Mouse (Mus musculus) neural tube, embryonic 15.5 days (tissue): ENCODE results near the gene Usf1. TPM values are rescaled to one million over a fixed set of nuclear protein-coding genes. Genes with fewer than 3 reads are reported as not detected.

Source experiments
- ATAC-seq: fragments of 200-750 bp; cut with Nextera tagmentation; 2 replicates; pipeline ENCODE4 v1.8.0; 2017; ENCODE audit warnings: mild to moderate bottlenecking, moderate TSS enrichment, moderate library complexity; ENCODE audit not compliant: low FRiP score
- H3K27ac ChIP-seq: fragments of 300-500 bp; sonication (generic); replicated peaks from 2 replicates; pipeline ENCODE4 v1.5.1; 2015; ENCODE audit warnings: mild to moderate bottlenecking, inconsistent platforms
- H3K27me3 ChIP-seq: fragments of 300-500 bp; sonication (generic); replicated peaks from 2 replicates; pipeline ENCODE4 v1.6.1; 2015; ENCODE audit warnings: inconsistent platforms
- H3K36me3 ChIP-seq: fragments of 300-500 bp; sonication (generic); 2 replicates; pipeline ENCODE4 v1.6.1; 2015; ENCODE audit warnings: inconsistent platforms
- H3K4me1 ChIP-seq: fragments of 300-500 bp; sonication (generic); 2 replicates; pipeline ENCODE4 v1.6.1; 2015; ENCODE audit warnings: inconsistent platforms
- H3K4me2 ChIP-seq: fragments of 300-500 bp; sonication (generic); 2 replicates; pipeline ENCODE4 v1.6.1; 2015; ENCODE audit warnings: inconsistent platforms, mild to moderate bottlenecking, moderate library complexity
- H3K4me3 ChIP-seq: fragments of 300-500 bp; sonication (generic); replicated peaks from 2 replicates; pipeline ENCODE4 v1.5.1; 2015; ENCODE audit warnings: mild to moderate bottlenecking, inconsistent platforms
- H3K9ac ChIP-seq: fragments of 300-500 bp; sonication (generic); replicated peaks from 2 replicates; pipeline ENCODE4 v1.6.1; 2015; ENCODE audit warnings: mild to moderate bottlenecking, inconsistent platforms
- H3K9me3 ChIP-seq: fragments of 300-500 bp; sonication (generic); replicated peaks from 2 replicates; pipeline ENCODE4 v1.6.1; 2016; ENCODE audit warnings: inconsistent platforms
- WGBS: fragments of 180-500 bp; shearing (Covaris S2); methylation state at CpG from one replicate; pipeline ENCODE4 v1.1.7; 2015; ENCODE audit warnings: mixed read lengths; 5-methylcytosine and 5-hydroxymethylcytosine counted together
- polyA plus RNA-seq: library from polyadenylated mRNA; unstranded; fragments of >200 nt; fragmentation: Nextera tagmentation; extraction: Ambion mirVana; gene quantifications from 2 replicates; pipeline ENCODE4 v1.2.1, GENCODE M21; 2015

Usf1 gene
- polyA plus RNA-seq, 1 experiment from 2014 or later: 149 TPM

DNA sequence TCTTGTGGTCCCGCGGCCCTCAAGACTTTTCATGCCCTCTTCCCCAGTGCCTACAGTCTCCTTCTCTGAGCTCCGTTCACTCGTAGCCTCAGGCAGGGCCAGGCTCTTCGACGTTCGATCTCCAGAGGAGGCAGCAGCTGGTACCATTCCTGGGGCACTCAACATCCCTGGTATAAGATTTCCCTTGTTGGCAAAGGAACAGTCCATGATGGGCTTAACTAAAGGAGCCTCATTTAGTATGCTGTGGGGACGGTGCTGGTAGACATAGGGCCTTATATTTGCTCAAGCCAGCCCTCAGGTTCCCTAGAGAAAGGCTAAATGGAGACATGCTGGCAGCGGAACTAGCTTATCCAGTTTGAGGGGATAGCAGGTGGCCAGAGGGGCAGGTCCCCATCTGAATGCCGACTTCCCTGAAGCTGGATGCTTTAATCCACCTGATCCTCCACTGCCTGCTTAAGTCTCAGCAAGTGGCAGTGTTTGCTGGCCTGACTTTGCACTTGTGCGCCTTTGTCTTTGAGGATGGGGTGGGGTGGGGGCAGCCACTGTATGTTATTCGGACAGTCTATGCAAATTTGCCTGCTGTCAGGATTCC lies 8.3 kb downstream of the Usf1 start:
- 42% methylated on average over 12 of the region's 12 CpGs for WGBS
- Histone ChIP-seq H3K4me3 (no peak overlapping the region), H3K27me3 (no peaks in the 10 kb centered on the region), H3K9ac (no peak overlapping the region), H3K27ac (no peak overlapping the region; the same call in none of the 2 replicates), H3K4me1 (peaks cover 5% of the 10 kb centered on the region), H3K4me2 (no peak overlapping the region), H3K36me3 (peaks cover 59% of the 10 kb centered on the region), H3K9me3 (no peaks in the 10 kb centered on the region)
- peak; percentile 37; the same call in 1 of the 2 replicates for ATAC-seq

- Histone ChIP-seq H3K27me3 (no peaks in the 10 kb centered on the region), H3K4me3 (no peak overlapping the region), H3K4me2 (no peak overlapping the region), H3K36me3 (peaks cover 59% of the 10 kb centered on the region), H3K9me3 (no peaks in the 10 kb centered on the region), H3K9ac (no peak overlapping the region), H3K4me1 (peaks cover 4% of the 10 kb centered on the region; the same call in 1 of the 2 replicates), H3K27ac (no peak overlapping the region; the same call in 1 of the 2 replicates)
- ATAC-seq: no peak
- 80% methylated on average over 5 of the region's 5 CpGs for WGBS
Measured at GRCm38 (mm10) chr1:171419905-171420304, 8.8 kb downstream of the Usf1 start.

DNA sequence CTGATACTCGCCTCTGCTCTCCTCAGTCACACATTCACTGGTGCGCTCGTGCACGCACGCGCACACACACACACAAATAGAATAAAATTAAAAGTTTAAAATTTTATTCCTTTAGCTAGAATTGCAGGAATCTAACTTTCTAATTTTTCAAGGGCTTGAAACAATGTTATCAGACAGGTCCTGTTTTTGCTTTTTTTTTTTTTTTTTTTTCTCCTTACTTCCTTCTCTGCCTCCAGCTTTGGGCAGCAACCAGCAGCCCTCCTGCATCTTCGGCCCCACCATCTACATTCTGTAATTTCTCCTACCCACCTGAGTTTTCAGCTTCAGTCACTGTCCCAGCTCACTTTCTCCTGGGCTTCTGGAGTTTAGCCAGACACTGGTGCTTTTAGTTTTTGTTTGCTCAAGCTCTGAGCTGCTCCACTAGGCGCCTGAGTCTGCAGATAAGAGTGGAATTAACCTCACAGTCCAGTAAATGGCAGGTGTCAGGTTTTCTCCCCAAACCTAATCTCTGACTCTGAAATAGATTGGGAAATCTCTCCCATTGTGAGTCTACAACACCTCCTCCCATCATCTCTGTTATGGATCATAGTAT lies 11.5 kb downstream of the Usf1 start:
- WGBS: 92% methylated on average over 8 of the region's 8 CpGs
- Histone ChIP-seq H3K4me2 (no peak overlapping the region), H3K36me3 (peaks cover 35% of the 10 kb centered on the region)

DNA sequence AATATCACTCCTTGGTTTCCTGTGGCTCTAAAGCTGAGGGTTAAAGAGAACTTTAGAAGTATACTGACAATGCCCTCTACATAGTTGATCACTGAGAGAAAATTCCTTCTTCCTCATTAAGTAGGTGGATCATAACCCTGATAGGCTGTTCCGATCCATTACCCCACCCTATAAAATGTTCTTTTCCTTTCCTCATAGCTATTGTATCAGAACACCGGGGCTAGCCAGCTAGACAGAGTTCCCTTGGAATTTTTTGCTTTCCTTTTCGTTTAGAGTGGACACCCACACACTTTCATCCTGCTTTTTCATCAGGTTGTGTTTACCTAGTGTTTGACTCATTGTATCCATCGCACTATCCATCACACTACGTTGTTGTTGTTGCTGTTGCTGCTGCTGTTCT lies 13.5 kb downstream of the Usf1 start:
- 80% methylated on average over 5 of the region's 5 CpGs for WGBS
- Histone ChIP-seq H3K36me3 (peaks cover 15% of the 10 kb centered on the region), H3K27me3 (no peaks in the 10 kb centered on the region), H3K9ac (no peak overlapping the region), H3K4me1 (no peaks in the 10 kb centered on the region), H3K27ac (no peak overlapping the region), H3K4me2 (no peak overlapping the region), H3K9me3 (no peaks in the 10 kb centered on the region), H3K4me3 (no peak overlapping the region)
- no peak for ATAC-seq

More for the DNA sequence above, 11.5 kb downstream of the Usf1 start:
- Histone ChIP-seq H3K27ac (no peak overlapping the region), H3K27me3 (no peaks in the 10 kb centered on the region), H3K9me3 (no peaks in the 10 kb centered on the region), H3K4me3 (no peak overlapping the region), H3K9ac (no peak overlapping the region), H3K4me1 (peaks cover 4% of the 10 kb centered on the region; the same call in 1 of the 2 replicates)
- ATAC-seq: no peak

DNA sequence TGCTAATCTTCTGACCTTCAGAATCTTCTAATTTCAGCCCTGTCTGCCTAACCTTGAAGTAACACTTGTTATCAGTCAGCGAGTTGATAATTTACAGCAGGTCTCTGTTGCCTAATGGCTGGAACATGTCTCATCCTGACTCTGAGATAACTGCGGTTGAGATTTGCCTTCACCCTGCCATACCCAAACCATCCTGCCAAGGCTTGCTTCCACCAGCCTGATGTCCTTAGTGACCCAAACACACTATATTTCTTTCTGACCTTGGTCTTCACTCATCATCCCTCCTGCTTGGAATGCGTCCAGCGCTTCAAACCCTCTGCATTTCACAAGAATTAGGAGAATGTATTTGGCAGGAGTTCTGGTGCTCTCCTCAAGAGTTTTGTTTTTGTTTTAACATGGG lies 14.0 kb downstream of the Usf1 start:
- no peaks in the 10 kb centered on the region for H3K9me3 ChIP-seq
- no peak overlapping the region for H3K27ac ChIP-seq
- 87% methylated on average over 4 of the region's 4 CpGs for WGBS
- H3K4me3 ChIP-seq: no peak overlapping the region
- H3K9ac ChIP-seq: no peak overlapping the region
- H3K4me2 ChIP-seq: no peak overlapping the region
- H3K27me3 ChIP-seq: no peaks in the 10 kb centered on the region
- H3K4me1 ChIP-seq: no peaks in the 10 kb centered on the region
- ATAC-seq: no peak
- peaks cover 10% of the 10 kb centered on the region for H3K36me3 ChIP-seq

DNA sequence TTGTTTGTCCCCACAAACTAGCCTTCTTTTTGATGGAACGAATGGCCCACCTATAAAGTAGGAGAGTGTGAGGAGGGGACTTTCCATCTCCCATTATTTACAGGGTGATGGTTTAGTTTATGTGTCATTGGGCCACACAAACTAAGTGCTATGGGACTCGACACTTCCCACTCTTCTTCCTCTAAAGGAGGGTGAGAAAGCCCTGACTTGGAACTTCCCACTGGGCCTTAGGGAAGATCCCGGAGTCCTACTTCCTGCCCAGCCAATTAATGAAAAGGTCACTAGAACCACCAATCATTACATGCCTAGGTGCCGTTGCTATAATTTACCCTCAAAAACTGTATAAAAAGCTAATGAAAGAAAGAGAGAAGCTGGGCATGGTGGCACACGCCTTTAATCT lies 21.0 kb downstream of the Usf1 start:
- Histone ChIP-seq H3K27me3 (peaks cover 13% of the 10 kb centered on the region), H3K4me1 (peaks cover 2% of the 10 kb centered on the region; the same call in 1 of the 2 replicates), H3K4me3 (no peak overlapping the region), H3K36me3 (no peaks in the 10 kb centered on the region), H3K4me2 (no peak overlapping the region), H3K27ac (no peak overlapping the region), H3K9me3 (no peaks in the 10 kb centered on the region), H3K9ac (no peak overlapping the region)
- 75% methylated on average over 5 of the region's 5 CpGs for WGBS
- ATAC-seq: no peak

DNA sequence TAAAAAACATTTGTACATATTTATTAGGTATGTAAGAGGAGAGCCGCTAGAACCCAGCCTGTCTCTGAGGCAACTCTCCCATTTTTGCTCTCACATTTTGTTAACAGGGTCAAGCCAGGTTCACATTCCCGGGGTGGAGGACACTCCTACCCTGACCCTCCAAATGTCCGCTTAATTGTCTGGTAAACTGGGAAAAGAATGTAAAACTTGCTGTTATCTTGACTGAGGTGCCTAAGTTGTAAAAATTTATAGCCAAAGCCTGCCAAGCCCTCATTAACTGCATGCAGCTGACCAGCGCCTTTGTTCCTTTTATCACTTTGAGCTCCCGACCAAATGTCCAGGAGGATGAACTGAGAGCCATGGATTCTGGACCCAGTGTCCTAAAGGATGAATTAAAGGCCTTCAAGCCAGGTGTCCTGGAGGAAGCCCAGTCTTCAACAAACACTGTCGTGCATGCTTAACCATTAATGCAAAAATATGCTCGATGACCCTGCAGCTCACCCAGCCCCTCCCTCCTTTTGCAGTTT lies 24.2 kb downstream of the Usf1 start:
- Histone ChIP-seq H3K36me3 (no peaks in the 10 kb centered on the region), H3K9me3 (no peaks in the 10 kb centered on the region), H3K27ac (no peak overlapping the region), H3K4me2 (no peak overlapping the region), H3K4me3 (no peak overlapping the region), H3K27me3 (peaks cover 41% of the 10 kb centered on the region), H3K4me1 (peaks cover 14% of the 10 kb centered on the region), H3K9ac (no peak overlapping the region)
- ATAC-seq: no peak
- 12% methylated on average over 7 of the region's 7 CpGs for WGBS

GRCm38 (mm10) chr1:171435974-171436373 lies 24.9 kb downstream of the Usf1 start:
- 40% methylated on average over 1 of the region's 1 CpGs for WGBS

DNA sequence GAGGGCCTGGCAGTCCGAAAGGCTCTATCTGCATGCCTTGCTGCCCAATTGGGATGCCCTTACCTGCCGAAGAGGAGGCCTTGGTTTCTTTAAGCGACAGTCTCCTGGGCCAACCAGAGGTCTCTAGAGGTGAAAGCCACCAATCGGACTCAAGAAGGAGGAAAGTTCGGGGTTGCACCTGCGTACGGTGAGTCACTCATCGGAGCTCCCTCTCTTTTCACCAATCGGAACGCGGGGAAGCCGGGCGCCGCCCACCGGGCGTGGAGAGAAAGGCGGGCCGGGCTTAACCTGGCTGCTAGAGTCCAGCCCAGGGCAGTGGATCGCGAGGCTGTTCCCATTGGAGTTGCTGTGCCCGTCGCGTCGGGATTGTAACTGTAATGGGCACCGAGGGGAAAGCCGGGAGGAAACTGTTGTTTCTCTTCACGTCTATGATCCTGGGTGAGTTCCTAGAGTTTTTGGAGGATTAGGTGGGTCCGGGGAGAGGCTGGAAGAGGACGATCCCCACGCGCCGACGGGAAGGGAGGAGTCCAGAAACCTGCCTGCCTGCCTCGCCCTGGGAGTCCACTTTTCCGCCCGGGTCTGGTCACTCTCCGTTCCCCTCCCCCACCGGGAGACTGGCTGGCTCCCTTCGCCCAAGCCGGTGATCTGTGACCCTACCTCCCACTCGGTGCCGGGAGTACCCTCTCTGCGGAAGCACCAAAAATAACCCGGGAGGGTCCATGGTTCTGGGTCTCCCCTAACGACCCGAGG lies 26.3 kb downstream of the Usf1 start, which contains the start of gene F11r:
Gene F11r, plus strand, starts transcription at position 272 of the 750 bp plus-strand sequence.
- Histone ChIP-seq H3K4me3 (peak within 1 kb of the TSS; percentile 37), H3K27ac (0 out of 2 replicates have a peak within 1 kb of the TSS, but pooled peaks have one; percentile 10), H3K36me3 (no peaks in the 10 kb centered on the region), H3K9ac (peak within 1 kb of the TSS; percentile 20; the same call in 1 of the 2 replicates), H3K4me2 (peak within 1 kb of the TSS; percentile 54), H3K9me3 (no peaks in the 10 kb centered on the region), H3K27me3 (peaks cover 41% of the 10 kb centered on the region), H3K4me1 (peaks cover 14% of the 10 kb centered on the region)
- under 1% methylated on average over 44 of the region's 46 CpGs for WGBS
- ATAC-seq: peak; percentile 62

More at GRCm38 (mm10) chr1:171435974-171436373, 24.9 kb downstream of the Usf1 start:
- ATAC-seq: no peak
- peaks cover 41% of the 10 kb centered on the region for H3K27me3 ChIP-seq
- no peak overlapping the region for H3K9ac ChIP-seq
- no peak overlapping the region for H3K27ac ChIP-seq
- no peaks in the 10 kb centered on the region for H3K36me3 ChIP-seq
- no peak overlapping the region for H3K4me2 ChIP-seq
- H3K9me3 ChIP-seq: no peaks in the 10 kb centered on the region
- H3K4me3 ChIP-seq: no peak overlapping the region
- H3K4me1 ChIP-seq: peaks cover 14% of the 10 kb centered on the region

DNA sequence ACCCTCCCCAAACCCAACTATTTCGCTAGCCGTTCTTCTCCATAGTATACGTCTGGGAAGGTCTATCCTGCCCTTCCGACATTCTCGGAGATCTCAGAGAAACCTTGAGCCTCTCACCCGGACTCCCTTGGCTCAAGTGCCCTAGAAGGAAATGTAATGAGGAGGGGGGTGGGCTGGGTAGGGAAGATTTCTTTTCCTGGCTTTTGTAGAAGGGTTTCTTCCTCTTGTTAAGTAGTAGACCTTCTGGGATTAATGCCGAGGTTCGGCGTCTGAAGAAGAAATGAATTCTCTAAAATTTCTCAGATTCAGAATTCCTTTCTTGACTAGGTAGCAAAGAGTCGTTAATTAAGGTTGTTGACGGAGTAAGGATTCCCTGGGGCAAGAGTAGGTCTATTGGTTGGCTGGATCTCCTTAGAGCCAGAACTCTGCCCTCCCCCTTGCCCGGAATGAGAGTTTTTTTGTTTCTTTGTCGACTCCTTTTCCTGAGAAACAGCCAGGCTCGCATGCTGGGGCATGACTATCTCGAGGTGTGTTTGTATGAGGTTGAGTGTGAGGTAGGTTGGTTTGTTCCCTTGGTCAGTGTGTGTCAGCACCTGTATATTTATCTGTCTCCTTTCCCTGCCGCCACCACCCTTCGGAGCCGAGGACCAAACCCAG lies 27.0 kb downstream of the Usf1 start:
- peaks cover 14% of the 10 kb centered on the region for H3K4me1 ChIP-seq
- H3K4me3 ChIP-seq: peak overlapping the region; percentile 37
- H3K27ac ChIP-seq: 0 out of 2 replicates have a peak overlapping the region, but pooled peaks have one; percentile 10
- H3K36me3 ChIP-seq: no peaks in the 10 kb centered on the region
- H3K27me3 ChIP-seq: peaks cover 41% of the 10 kb centered on the region
- H3K4me2 ChIP-seq: peak overlapping the region; percentile 54
- no peaks in the 10 kb centered on the region for H3K9me3 ChIP-seq
- WGBS: 4% methylated on average over 18 of the region's 18 CpGs
- peak overlapping the region; percentile 20; the same call in 1 of the 2 replicates for H3K9ac ChIP-seq
- ATAC-seq: no peak

DNA sequence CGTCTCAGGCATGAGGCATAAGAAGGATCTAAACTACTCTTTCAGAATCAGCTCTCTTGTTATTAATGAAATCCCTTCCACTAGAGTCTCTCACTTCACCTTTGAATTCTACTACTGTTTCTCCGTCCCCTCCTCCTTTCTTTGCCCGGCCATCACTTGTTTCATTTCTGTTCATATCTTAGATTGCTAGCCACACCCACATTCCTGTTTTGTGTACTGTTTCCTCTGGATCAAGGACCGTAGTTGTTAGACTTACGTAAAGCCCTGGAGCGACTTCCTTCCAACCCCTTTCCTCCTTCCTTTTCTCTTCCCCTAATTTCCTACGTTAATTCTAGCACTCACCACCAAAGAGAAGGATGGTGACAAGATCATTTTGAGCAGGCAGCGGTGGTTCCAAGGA lies 28.0 kb downstream of the Usf1 start:
- Histone ChIP-seq H3K9ac (no peak overlapping the region), H3K36me3 (no peaks in the 10 kb centered on the region), H3K4me1 (peaks cover 14% of the 10 kb centered on the region), H3K27me3 (peaks cover 39% of the 10 kb centered on the region), H3K27ac (no peak overlapping the region), H3K9me3 (no peaks in the 10 kb centered on the region), H3K4me3 (peak overlapping the region; percentile 37), H3K4me2 (peak overlapping the region; percentile 54)
- no peak for ATAC-seq
- 38% methylated on average over 8 of the region's 8 CpGs for WGBS
